Mouse (Mus musculus): ENCODE measurements around the gene Tmem59l. TPM values are rescaled to one million over a fixed set of nuclear protein-coding genes. Genes with fewer than 3 reads are reported as not detected.
A peak's percentile ranks its signal among the peaks of the same experiment; 100 is the strongest.

The Tmem59l gene
- polyA plus RNA-seq, 1 experiment from 2014 or later: 1.1 TPM

- Histone ChIP-seq H3K4me2 (peak within 1 kb of the TSS; percentile 93), H3K9me3 (ENCODE audit: control insufficient read depth, low read length) (no peaks in the 10 kb centered on the region), H3K27ac (ENCODE audit: low read depth, low read length) (peak within 1 kb of the TSS; percentile 90), H3K27me3 (replicated peaks; ENCODE audit: control insufficient read depth, insufficient read depth, low read length) (no peaks in the 10 kb centered on the region), H3K36me3 (ENCODE audit: control insufficient read depth, insufficient read depth, low read length) (peaks cover 24% of the 10 kb centered on the region), H3K9ac (ENCODE audit: low read depth, low read length) (peak within 1 kb of the TSS; percentile 97), H3K4me1 (replicated peaks; ENCODE audit: control insufficient read depth, insufficient read depth, low read length) (peaks cover 26% of the 10 kb centered on the region), H3K4me3 (ENCODE audit: low read depth, low read length) (peak within 1 kb of the TSS; percentile 96)
- peak; percentile 84 for ATAC-seq (replicated peaks; ENCODE audit: low FRiP score)
- DNase-seq (ENCODE audit: low spot score): peak; percentile 98
- WGBS: under 1% methylated on average over 61 of the region's 61 CpGs
Measured at GRCm38 (mm10) chr8:70527512-70528181, 40.5 kb upstream of the Tmem59l start, which contains the start of the genes Fkbp8 and Kxd1. Gene Fkbp8 (plus strand): TSS chr8:70527724. Gene Kxd1 (minus strand): TSS chr8:70527956.

- 5% methylated on average over 8 of the region's 8 CpGs for WGBS
- Histone ChIP-seq H3K4me2 (peak overlapping the region; percentile 93), H3K9me3 (ENCODE audit: control insufficient read depth, low read length) (no peaks in the 10 kb centered on the region), H3K36me3 (ENCODE audit: control insufficient read depth, insufficient read depth, low read length) (peaks cover 19% of the 10 kb centered on the region), H3K4me3 (ENCODE audit: low read depth, low read length) (peak overlapping the region; percentile 96), H3K27ac (ENCODE audit: low read depth, low read length) (peak overlapping the region; percentile 90), H3K27me3 (replicated peaks; ENCODE audit: control insufficient read depth, insufficient read depth, low read length) (no peaks in the 10 kb centered on the region), H3K4me1 (replicated peaks; ENCODE audit: control insufficient read depth, insufficient read depth, low read length) (peaks cover 30% of the 10 kb centered on the region), H3K9ac (ENCODE audit: low read depth, low read length) (peak overlapping the region; percentile 97)
- ATAC-seq (replicated peaks; ENCODE audit: low FRiP score): no peak
- DNase-seq (ENCODE audit: low spot score): no peak
Measured at GRCm38 (mm10) chr8:70527111-70527511, 40.0 kb upstream of the Tmem59l start.

- H3K4me1 ChIP-seq (replicated peaks; ENCODE audit: control insufficient read depth, insufficient read depth, low read length): peaks cover 17% of the 10 kb centered on the region
- ATAC-seq (replicated peaks; ENCODE audit: low FRiP score): peak; percentile 82
- H3K4me3 ChIP-seq (ENCODE audit: low read depth, low read length): peak overlapping the region; percentile 82
- no peaks in the 10 kb centered on the region for H3K9me3 ChIP-seq (ENCODE audit: control insufficient read depth, low read length)
- no peaks in the 10 kb centered on the region for H3K36me3 ChIP-seq (ENCODE audit: control insufficient read depth, insufficient read depth, low read length)
- H3K4me2 ChIP-seq: peak overlapping the region; percentile 81
- peak overlapping the region; percentile 88 for H3K9ac ChIP-seq (ENCODE audit: low read depth, low read length)
- DNase-seq (ENCODE audit: low spot score): peak; percentile 91
- no peaks in the 10 kb centered on the region for H3K27me3 ChIP-seq (replicated peaks; ENCODE audit: control insufficient read depth, insufficient read depth, low read length)
- WGBS: under 1% methylated on average over 51 of the region's 51 CpGs
- H3K27ac ChIP-seq (ENCODE audit: low read depth, low read length): peak overlapping the region; percentile 91
Measured at GRCm38 (mm10) chr8:70522592-70523403, 35.6 kb upstream of the Tmem59l start.

GRCm38 (mm10) chr8:70519606-70520005, 32.4 kb upstream of the Tmem59l start:
- H3K36me3 ChIP-seq (ENCODE audit: control insufficient read depth, insufficient read depth, low read length): peaks cover 6% of the 10 kb centered on the region; the same call in 1 of the 2 replicates
- no peak overlapping the region for H3K4me3 ChIP-seq (ENCODE audit: low read depth, low read length)
- H3K9me3 ChIP-seq (ENCODE audit: control insufficient read depth, low read length): no peaks in the 10 kb centered on the region
- H3K4me2 ChIP-seq: no peak overlapping the region
- peaks cover 7% of the 10 kb centered on the region for H3K4me1 ChIP-seq (replicated peaks; ENCODE audit: control insufficient read depth, insufficient read depth, low read length)
- no peaks in the 10 kb centered on the region for H3K27me3 ChIP-seq (replicated peaks; ENCODE audit: control insufficient read depth, insufficient read depth, low read length)
- WGBS: 48% methylated on average over 2 of the region's 2 CpGs
- no peak overlapping the region for H3K27ac ChIP-seq (ENCODE audit: low read depth, low read length)
- no peak for DNase-seq (ENCODE audit: low spot score)
- ATAC-seq (replicated peaks; ENCODE audit: low FRiP score): no peak
- no peak overlapping the region for H3K9ac ChIP-seq (ENCODE audit: low read depth, low read length)

GRCm38 (mm10) chr8:70519043-70519442, 31.9 kb upstream of the Tmem59l start:
- WGBS: 89% methylated on average over 6 of the region's 6 CpGs
- Histone ChIP-seq H3K27me3 (replicated peaks; ENCODE audit: control insufficient read depth, insufficient read depth, low read length) (no peaks in the 10 kb centered on the region), H3K4me2 (no peak overlapping the region), H3K4me1 (replicated peaks; ENCODE audit: control insufficient read depth, insufficient read depth, low read length) (peaks cover 7% of the 10 kb centered on the region), H3K9ac (ENCODE audit: low read depth, low read length) (no peak overlapping the region), H3K27ac (ENCODE audit: low read depth, low read length) (no peak overlapping the region), H3K36me3 (ENCODE audit: control insufficient read depth, insufficient read depth, low read length) (peaks cover 10% of the 10 kb centered on the region; the same call in 1 of the 2 replicates), H3K9me3 (ENCODE audit: control insufficient read depth, low read length) (no peaks in the 10 kb centered on the region), H3K4me3 (ENCODE audit: low read depth, low read length) (no peak overlapping the region)
- ATAC-seq (replicated peaks; ENCODE audit: low FRiP score): no peak
- no peak for DNase-seq (ENCODE audit: low spot score)

GRCm38 (mm10) chr8:70517940-70518643, 30.9 kb upstream of the Tmem59l start:
- ATAC-seq (replicated peaks; ENCODE audit: low FRiP score) (no peak), DNase-seq (ENCODE audit: low spot score) (no peak)
- Histone ChIP-seq H3K9me3 (ENCODE audit: control insufficient read depth, low read length) (no peaks in the 10 kb centered on the region), H3K27me3 (replicated peaks; ENCODE audit: control insufficient read depth, insufficient read depth, low read length) (no peaks in the 10 kb centered on the region), H3K9ac (ENCODE audit: low read depth, low read length) (no peak overlapping the region), H3K27ac (ENCODE audit: low read depth, low read length) (no peak overlapping the region), H3K4me3 (ENCODE audit: low read depth, low read length) (no peak overlapping the region), H3K36me3 (ENCODE audit: control insufficient read depth, insufficient read depth, low read length) (peaks cover 14% of the 10 kb centered on the region; the same call in 1 of the 2 replicates), H3K4me1 (replicated peaks; ENCODE audit: control insufficient read depth, insufficient read depth, low read length) (peaks cover 7% of the 10 kb centered on the region), H3K4me2 (no peak overlapping the region)
- 76% methylated on average over 10 of the region's 10 CpGs for WGBS

- peaks cover 30% of the 10 kb centered on the region for H3K36me3 ChIP-seq (ENCODE audit: control insufficient read depth, insufficient read depth, low read length)
- H3K4me2 ChIP-seq: no peak overlapping the region
- DNase-seq (ENCODE audit: low spot score) (no peak), ATAC-seq (replicated peaks; ENCODE audit: low FRiP score) (no peak)
- no peak overlapping the region for H3K9ac ChIP-seq (ENCODE audit: low read depth, low read length)
- H3K27ac ChIP-seq (ENCODE audit: low read depth, low read length): no peak overlapping the region
- no peaks in the 10 kb centered on the region for H3K27me3 ChIP-seq (replicated peaks; ENCODE audit: control insufficient read depth, insufficient read depth, low read length)
- H3K4me1 ChIP-seq (replicated peaks; ENCODE audit: control insufficient read depth, insufficient read depth, low read length): peaks cover 15% of the 10 kb centered on the region
- no peak overlapping the region for H3K4me3 ChIP-seq (ENCODE audit: low read depth, low read length)
- no peaks in the 10 kb centered on the region for H3K9me3 ChIP-seq (ENCODE audit: control insufficient read depth, low read length)
- WGBS: 82% methylated on average over 2 of the region's 2 CpGs
Measured at GRCm38 (mm10) chr8:70513441-70513840, 26.3 kb upstream of the Tmem59l start.

GRCm38 (mm10) chr8:70512253-70512903, 25.2 kb upstream of the Tmem59l start:
- DNase-seq (ENCODE audit: low spot score): no peak
- Histone ChIP-seq H3K4me3 (ENCODE audit: low read depth, low read length) (peak overlapping the region; percentile 99; the same call in 1 of the 2 replicates), H3K4me1 (replicated peaks; ENCODE audit: control insufficient read depth, insufficient read depth, low read length) (peaks cover 20% of the 10 kb centered on the region), H3K27ac (ENCODE audit: low read depth, low read length) (peak overlapping the region; percentile 62), H3K4me2 (peak overlapping the region; percentile 85), H3K9me3 (ENCODE audit: control insufficient read depth, low read length) (no peaks in the 10 kb centered on the region), H3K9ac (ENCODE audit: low read depth, low read length) (peak overlapping the region; percentile 100; the same call in 1 of the 2 replicates), H3K36me3 (ENCODE audit: control insufficient read depth, insufficient read depth, low read length) (peaks cover 38% of the 10 kb centered on the region), H3K27me3 (replicated peaks; ENCODE audit: control insufficient read depth, insufficient read depth, low read length) (no peaks in the 10 kb centered on the region)
- no peak for ATAC-seq (replicated peaks; ENCODE audit: low FRiP score)
- 79% methylated on average over 11 of the region's 11 CpGs for WGBS

Data from liver, embryonic 11.5 days (tissue).